Mouse (Mus musculus): ENCODE results near the gene Edil3.
"Not testable (repeated sequence)": the region's sequence is repeated elsewhere in the genome, so short reads cannot be mapped to it uniquely, and the experiment has no call there.

Edil3 gene

DNA sequence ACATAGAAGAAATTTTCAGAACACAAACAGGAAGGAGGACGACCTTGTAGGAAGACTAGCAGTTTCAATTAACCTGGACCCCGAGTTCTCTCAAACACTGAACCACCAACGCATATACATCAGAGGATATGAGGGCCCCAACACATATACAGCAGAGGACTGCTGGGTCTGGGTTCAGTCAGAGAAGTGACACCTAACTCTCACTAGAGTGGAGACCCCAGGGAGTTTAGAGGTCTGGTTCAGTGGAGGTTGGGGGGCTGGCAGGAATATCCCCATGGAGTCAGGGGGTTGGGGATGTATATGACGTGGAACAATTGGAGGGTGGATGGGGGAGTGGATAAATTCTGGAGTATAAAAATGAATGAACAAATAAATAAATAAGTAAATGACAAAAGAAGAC is 151.1 kb downstream of the Edil3 start:
- DNase-seq (ENCODE audit: low read depth, low spot score): no peak

DNA sequence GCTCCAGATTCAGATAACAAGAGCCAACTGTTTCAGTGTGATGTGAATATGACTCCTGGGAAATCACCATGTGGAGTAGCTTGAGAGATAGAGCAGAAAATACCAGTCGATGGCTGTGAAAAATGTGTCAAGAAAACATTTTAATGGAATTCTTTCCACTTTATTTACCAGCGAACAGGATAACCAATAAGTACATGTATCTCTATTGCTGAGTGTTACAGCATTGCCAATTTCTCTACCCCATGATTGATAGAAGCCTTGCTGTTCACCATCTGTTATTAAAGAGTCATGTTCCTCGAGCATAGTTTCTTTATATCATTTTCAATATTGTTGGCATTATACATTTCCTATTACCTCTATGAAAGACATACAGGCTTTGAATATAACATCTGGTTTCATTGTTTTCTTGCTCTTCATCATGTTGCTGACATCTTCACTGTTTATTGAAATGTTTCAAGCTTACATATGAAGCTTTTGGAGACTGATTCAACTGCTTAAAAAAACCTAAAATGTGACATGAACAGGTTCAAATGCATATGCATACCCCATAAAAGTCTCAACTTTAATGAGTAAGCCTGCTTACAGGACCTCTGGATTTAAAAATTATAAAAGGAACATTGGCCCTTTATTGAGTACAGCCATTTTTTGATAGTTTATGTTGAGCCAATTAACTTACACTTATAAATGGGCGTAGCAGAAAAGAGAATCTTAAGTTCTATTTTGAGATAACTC is 186.6 kb downstream of the Edil3 start:
- DNase-seq (ENCODE audit: low read depth, low spot score): no peak

DNA sequence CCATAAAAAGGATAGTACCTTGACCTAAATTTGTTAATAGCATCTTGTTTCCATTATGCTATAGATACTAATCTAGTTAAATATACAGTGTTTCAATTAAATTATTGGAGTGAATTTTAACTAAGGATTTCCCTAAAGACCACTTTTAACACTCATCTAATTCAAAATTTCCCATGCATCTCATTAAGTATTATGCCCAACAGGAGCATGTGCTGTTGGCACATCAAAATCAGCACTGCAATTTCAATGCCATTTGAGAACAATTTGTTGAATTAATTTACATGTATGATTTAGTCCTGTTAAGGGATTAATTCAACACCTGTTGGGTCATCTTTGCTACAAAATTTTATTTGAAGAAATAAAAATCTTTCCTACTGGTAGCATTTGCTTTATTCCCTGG is 191.2 kb downstream of the Edil3 start:
- DNase-seq (ENCODE audit: low read depth, low spot score): no peak

DNA sequence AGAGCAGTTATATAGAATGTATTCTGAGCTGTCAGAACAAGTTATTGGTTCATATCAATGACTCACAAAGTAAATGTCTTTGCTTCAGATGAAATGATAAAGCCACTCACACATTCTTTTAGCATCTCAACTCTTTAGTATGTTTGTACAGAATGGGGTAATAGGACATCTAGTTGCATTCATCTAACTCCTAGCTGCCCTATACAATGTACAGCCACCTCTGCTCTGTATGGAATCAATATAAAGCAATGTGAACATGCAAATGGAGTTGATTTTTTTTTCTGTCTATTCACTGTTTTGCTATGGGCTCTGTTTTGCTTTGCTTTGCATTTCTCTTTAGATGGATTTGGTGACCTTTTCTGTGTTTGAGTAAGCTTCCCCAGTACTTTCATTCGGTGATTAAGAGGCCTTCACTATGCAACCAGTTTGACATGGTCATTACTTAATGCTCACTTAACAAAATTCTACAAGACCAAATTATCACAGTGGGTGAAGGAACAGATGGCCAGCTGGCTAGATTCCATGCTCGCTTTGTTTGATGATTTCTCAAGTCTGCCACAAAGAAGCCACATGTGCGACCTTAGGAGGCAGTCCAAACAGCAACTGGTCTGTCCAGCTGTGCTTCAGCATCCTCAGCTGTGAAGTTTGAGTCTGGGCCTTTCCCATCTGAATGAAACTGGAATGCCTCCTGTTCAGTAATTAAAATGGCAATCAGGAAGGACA is 208.7 kb downstream of the Edil3 start:
- DNase-seq (ENCODE audit: low read depth, low spot score): no peak

DNA sequence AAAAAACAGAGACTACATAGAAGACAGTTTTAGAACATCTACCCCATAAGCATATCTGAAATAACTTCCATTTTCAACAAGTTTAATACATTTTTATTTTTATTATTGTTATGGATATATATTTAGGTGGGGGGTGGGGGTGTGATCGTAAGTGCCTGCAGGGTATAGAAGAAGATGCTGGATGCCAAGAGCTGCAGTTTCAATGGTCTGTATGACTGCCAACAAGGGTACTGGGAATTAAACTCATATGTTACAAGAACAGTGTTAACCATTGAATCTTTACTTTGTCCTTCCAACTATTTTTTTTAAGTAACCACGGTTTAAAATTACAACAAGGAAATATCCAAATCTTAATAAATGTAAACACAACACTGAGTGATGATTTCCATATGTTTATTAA is 214.4 kb downstream of the Edil3 start:
- DNase-seq (ENCODE audit: low read depth, low spot score): no peak

DNA sequence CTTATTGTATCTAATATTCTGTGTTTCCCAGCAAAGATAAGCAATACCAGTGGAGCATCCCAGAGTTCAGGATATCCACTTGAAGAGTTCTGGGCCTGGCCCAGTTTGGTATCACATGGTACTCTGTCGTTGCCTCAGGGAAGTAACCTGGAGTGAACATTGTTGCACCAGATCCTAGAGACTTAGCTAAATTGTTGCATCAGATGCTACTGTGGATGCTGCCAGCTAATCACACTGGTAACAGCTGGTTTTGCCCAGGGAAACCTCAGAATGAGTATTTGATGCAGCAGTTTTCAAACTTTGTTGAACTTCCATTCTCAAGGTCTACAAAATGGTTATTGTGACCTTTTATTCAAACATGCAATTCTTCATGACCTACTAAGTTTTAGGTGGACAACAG is 220.2 kb downstream of the Edil3 start:
- DNase-seq (ENCODE audit: low read depth, low spot score): no peak

DNA sequence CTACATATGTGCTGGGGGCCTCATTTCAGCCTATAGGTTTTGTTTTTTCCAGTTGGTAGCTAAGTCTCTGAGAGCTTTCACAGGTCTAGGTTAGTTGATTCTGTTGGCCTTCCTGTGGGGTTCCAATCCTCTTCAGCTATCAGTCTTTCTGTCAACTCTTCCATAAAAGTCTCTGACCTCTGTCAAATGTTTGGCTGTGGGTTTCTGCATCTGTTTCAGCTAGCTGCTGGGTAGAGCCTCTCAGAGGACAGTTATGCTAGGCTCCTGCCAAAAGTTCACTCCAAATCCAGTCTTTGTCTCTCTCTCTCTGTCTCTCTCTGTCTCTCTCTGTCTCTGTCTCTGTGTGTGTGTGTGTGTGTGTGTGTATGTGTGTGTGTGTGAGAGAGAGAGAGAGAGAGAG is 248.9 kb downstream of the Edil3 start:
- not testable (repeated sequence) for DNase-seq (ENCODE audit: low read depth, low spot score)

DNA sequence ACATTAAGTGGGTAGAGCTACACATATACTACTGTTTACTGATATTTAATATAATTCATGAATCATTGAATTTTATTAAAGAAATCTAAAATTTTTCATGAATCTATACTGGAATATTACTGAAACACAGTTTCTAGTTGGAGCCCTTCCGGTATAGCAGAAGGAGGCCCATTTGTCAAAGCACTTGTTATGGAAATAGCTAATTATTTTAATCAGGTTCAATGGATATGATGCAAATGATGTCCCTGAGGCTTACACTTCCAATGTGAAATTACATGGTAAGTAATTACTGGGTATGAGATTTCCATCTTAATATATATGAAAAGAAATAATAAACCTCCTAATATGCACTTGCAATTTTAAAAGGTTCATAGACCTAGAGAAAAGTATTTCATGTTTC is 254.9 kb downstream of the Edil3 start:
- DNase-seq (ENCODE audit: low read depth, low spot score): no peak

DNA sequence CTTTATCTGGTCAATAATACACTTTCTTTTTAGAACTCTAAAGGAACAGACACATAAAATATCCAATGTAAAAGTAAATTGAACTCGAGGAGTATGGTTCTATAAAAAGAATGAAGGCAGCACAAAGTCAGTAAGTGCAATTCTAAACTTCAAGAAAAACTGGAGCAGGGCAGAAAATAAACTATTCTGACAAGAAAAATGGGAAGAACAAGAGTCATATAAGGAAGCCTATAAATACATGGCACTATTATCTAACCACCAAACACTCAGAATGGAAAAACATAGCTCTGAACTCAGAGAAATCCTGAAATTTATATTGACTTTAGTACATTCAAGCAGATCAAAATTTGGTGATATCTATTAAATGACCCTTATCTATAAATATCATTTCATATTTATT is 284.6 kb downstream of the Edil3 start:
- no peak for DNase-seq (ENCODE audit: low read depth, low spot score)

DNA sequence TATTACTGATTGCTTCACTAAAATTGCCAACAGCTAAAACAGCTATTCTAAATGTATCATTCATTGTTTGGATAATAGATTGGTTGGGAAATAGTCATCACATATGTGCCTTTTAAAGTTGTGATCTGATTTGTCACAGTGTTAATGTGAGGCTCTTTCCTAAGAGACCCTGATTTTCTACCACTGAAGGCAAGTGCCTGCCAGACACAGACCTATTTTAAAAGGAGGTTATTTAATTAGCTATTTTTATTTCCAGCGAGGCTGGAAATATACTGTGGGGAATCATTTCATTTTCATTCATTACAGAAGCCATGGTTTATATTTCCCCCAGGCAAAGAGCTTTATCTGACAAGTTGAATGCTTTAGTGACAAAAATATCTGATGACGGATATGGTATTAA is 296.3 kb downstream of the Edil3 start:
- no peak for DNase-seq (ENCODE audit: low read depth, low spot score)

DNA sequence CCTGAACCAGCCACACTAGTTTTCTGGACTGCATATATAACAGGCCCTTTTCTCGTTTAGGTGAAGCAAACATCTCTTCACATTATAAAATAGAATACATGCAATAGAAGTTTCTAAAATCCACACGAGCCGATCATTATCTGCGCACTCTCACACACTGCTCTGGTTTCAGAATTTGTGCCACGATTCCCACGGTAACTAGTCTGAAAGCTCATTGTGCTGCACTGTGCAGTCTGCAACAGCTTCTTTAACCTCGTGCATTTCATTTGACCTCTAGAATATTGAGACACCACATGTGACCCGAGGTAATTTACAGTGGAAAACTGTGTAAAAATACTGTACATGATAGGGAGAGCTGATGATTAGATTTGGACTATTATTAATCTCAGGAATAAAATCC is 298.5 kb downstream of the Edil3 start:
- DNase-seq (ENCODE audit: low read depth, low spot score): no peak

DNA sequence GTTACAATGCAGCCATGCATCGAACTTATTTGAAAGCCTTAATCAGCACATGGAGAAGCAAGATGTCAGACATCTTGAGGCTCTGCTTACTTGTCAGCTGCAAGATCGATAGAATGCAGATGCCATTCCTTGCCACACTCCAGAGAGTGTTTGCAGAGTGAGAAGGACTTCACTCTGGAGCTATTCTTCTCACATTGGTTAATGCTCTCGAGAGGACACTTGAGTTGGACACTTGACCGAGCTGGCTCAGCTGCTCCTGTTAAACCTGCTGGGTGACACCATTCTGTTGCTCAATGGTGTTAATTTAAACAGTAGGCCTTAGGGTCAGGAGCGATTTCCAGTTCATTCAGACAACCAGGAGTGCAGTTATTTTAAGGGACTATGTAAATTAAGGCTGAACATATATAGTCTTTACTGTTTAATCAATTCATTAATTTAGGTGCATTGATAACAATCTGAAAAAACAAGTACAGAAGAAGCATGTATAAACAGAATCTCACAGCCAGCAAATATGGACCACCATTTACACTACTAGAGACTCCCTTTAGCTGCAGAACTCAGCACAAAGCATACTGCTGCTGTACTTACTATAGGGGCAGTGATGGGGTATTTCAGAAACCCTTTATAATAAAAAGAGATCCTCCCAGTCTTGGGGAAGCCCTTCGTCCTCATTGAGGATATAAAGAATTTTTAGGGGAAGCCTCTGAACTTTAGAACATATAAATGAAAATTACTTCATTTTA is 301.4 kb downstream of the Edil3 start:
- no peak for DNase-seq (ENCODE audit: low read depth, low spot score)

DNA sequence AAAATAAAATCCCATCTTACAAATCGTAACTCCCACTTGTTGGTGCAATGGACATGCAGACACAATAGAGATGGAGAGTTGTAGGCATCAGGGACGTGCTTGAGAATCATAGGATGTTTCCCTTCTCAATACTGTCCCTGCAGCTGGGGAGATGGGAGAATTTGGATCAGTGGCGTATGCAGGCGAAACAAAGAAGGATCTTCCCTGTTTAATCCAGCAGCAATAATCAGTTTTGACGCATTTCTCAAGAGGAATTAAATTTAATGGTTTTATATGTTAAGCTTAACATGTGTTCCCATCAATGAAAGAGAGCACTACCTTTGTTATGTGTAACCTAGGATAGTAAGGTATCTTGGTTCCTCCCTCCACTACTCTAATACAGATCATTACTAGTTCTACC is 302.1 kb downstream of the Edil3 start:
- no peak for DNase-seq (ENCODE audit: low read depth, low spot score)

DNA sequence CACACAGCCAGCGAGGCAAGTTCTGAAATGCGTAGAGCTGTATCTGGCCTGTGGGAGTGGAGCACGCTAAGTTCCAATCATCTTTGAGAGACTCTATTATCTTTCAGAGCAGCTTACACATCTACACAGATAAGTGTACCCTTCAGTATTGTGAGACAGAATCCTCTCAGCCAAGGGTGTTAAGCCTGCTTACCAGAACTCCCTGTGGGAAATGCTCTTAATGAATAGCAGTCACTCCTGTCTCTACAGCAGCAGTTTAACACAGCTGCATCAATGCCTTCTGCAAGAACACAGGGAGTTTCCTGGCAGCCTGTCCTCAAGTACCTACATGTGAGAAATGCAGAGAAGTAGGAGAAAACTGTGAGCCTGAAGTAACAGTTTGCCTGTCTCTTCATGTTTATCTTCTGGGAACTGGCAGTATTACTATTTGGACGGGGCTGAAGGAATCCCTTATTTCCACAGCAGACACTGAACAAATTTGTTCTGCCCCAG is 324.8 kb downstream of the Edil3 start:
- no peak for DNase-seq (ENCODE audit: low read depth, low spot score)

DNA sequence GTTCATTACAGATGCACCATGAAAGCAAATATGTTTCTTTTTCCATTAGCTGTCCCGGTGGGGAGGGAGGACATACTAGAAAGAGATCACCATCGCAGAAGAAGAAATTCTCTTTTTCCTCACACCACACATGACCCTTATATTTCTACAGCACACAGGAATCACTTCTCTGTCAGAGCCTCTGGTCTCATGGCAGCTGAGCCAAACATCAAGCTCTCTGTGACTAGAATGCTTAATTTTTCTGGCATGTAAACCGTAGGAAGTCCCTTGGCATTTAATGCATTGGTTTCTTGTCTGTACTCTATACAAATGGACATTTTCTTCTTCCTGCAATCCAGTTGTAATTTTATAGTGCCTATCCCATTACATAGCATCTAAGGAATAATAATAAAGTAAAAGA is 330.6 kb downstream of the Edil3 start:
- DNase-seq (ENCODE audit: low read depth, low spot score): no peak

DNA sequence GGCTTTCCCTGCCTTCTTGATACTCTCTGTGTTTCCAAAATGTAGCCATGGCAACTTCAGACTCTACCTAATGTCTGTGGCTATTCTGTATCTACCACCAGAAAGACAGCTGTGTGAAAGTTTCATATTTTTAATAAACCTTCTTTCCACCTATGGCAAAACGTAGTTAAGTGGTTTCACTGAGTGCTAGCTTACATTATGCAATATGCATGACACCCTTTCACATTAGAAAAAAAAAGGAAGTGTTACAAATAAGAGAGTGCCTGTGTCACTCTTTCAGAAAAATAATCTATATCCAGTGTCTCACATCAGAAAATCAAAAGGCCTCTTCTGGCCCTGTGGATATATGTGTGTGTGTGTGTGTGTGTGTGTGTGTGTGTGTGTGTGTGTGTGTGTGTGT is 346.7 kb downstream of the Edil3 start:
- peak; percentile 12 for DNase-seq (ENCODE audit: low read depth, low spot score)

DNA sequence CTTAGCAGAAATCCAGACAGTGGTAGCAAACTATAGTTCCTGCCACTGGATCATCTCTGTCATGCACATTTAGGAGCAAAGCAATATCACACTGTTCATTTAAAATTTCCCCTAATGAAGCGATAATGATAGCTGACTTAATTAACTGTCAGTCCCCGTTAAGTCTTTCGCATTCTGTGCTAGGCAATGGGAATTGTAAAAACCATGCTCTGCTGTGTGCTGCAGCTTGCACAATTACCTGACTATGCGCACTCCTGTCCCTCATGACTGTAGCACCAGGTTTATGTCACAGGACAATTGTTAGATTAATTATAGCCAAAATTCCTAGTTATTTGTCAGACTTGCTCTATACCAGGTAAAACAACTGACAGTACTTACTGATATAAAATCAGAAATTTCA is 348.8 kb downstream of the Edil3 start:
- no peak for DNase-seq (ENCODE audit: low read depth, low spot score)

DNA sequence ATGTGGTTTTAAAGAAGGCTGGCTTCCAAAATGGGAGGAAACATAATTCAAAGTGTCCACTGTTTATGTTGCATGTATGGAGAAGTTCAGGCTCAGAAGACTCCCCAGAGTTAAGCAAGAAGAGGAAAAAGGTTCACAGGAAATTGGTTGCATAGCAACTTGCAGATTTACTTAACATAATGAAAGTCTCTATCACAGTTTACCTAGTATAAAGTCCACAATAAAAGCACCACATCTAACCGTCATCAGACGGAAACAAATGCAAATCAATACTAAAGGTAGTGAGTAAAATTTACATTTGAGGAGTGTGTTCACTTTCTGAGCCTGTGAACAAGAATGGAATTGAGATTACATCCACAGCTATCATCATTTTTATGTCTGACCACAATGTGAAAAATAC is 353.9 kb downstream of the Edil3 start:
- no peak for DNase-seq (ENCODE audit: low read depth, low spot score)

DNA sequence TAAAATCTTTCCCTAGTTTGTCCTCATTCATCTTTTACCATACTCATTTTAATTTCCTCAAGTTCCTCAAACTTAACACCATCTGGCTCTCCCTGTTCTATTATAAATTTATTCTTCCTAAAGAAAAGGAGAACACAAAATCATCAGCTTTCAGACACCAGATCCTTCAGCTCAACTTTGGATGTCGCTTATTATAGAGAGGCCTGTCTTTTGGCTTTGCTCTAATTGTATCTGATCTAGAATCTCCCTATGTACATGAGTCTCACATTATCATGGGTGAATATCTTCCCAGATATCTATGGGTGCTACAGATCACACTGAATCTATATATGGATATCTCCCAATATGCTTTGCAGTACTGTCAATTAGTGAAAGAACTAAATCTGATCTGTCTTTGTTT is 367.8 kb downstream of the Edil3 start:
- no peak for DNase-seq (ENCODE audit: low read depth, low spot score)

DNA sequence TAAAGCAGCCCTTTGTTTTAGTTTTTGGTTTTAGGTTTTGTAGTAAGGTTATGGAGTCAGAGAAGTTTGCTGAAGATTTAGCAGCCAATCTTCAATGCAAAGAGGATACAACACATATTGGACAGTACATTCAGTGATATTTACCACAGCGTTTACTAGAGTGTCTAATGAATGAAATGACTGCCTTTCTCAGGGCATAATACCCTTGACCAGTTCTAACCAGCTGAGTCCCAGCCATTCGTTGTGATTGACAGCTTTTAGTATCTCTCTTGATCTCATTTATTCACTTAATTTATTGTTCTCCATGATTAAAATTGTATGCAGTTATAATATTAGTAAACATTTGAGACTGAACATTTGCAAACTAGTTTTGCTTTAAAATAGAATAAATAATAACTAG is 375.7 kb downstream of the Edil3 start:
- DNase-seq (ENCODE audit: low read depth, low spot score): no peak

DNA sequence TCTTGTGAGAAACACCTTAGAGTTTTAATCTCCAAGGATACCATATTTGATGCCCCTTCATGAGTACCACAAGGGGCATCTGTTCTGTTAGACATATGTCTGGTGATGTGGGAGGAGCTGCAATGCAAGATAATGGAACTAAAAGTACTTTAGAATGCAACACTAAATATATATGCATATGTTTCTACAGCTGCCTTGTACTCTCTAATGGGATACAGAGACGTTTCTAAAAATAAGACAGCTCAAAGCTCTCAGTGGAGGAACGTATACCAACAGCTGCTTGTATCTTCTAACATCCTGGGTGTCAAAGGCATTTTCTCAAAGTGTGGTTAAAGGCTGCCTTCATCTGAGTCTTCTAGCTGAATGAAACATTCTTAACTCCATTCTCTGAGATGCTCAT is 378.0 kb downstream of the Edil3 start:
- DNase-seq (ENCODE audit: low read depth, low spot score): no peak

DNA sequence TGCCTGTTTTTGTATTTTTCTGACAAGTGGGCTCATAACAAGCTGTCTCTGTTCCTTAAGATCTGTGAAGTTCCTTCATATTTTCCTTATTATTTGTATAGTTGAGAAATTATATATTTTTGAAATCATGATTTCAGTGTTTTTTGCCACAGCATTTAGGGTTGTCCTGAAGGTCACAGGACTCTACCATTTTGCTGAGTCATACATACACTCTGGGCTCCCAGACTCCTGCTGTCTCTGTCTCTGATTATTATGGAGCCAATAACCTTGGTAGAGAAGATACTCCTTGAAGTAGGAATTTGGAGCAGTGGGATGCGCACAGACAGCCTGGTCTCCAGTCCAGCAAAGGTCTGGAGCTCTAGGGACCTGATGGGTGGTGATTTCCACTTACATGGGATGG is 416.8 kb downstream of the Edil3 start:
- DNase-seq (ENCODE audit: low read depth, low spot score): no peak

Data from A20 (cell line).